Mouse (Mus musculus): ENCODE measurements at regions not wholly inside any gene's neighbourhood (a gene's known extent, or its start where the extent isn't known, plus 50 kb on each side); places are given as distances from the start of the nearest gene placed in this dataset.

- DNase-seq (ENCODE audit: inconsistent ontology term), result no peak
These were observed 647.3 kb upstream of the Pabpc4l start for GRCm38 (mm10) chr3:47095288-47095687.

- no peak for DNase-seq (ENCODE audit: inconsistent ontology term)
These were observed 603.5 kb upstream of the Pabpc4l start for GRCm38 (mm10) chr3:47051563-47051962.

GRCm38 (mm10) chr3:47025738-47026137, 577.7 kb upstream of the Pabpc4l start:
- no peak for DNase-seq (ENCODE audit: inconsistent ontology term)

- DNase-seq (ENCODE audit: inconsistent ontology term), result no peak
These were observed 571.3 kb upstream of the Pabpc4l start for GRCm38 (mm10) chr3:47019270-47019669.

- DNase-seq (ENCODE audit: inconsistent ontology term), result no peak
These were observed 570.5 kb upstream of the Pabpc4l start for GRCm38 (mm10) chr3:47018565-47018964.

GRCm38 (mm10) chr3:47010459-47010858, 562.4 kb upstream of the Pabpc4l start:
- DNase-seq (ENCODE audit: inconsistent ontology term), result no peak

- DNase-seq (ENCODE audit: inconsistent ontology term), result no peak
These were observed 550.9 kb upstream of the Pabpc4l start for GRCm38 (mm10) chr3:46998916-46999315.

GRCm38 (mm10) chr3:46970744-46971143, 522.7 kb upstream of the Pabpc4l start:
- DNase-seq (ENCODE audit: inconsistent ontology term), result no peak

GRCm38 (mm10) chr3:46970000-46970399, 522.0 kb upstream of the Pabpc4l start:
- DNase-seq (ENCODE audit: inconsistent ontology term), result no peak

GRCm38 (mm10) chr3:46951391-46951790, 503.4 kb upstream of the Pabpc4l start:
- no peak for DNase-seq (ENCODE audit: inconsistent ontology term)

GRCm38 (mm10) chr3:46937751-46938150, 489.7 kb upstream of the Pabpc4l start:
- peak; percentile 74 for DNase-seq (ENCODE audit: inconsistent ontology term)

GRCm38 (mm10) chr3:46891057-46891736, 443.2 kb upstream of the Pabpc4l start:
- DNase-seq (ENCODE audit: inconsistent ontology term), result no peak

GRCm38 (mm10) chr3:46875848-46876247, 427.8 kb upstream of the Pabpc4l start:
- DNase-seq (ENCODE audit: inconsistent ontology term), result no peak

- no peak for DNase-seq (ENCODE audit: inconsistent ontology term)
These were observed 422.9 kb upstream of the Pabpc4l start for GRCm38 (mm10) chr3:46870876-46871275.

GRCm38 (mm10) chr3:46869576-46870295, 421.7 kb upstream of the Pabpc4l start:
- DNase-seq (ENCODE audit: inconsistent ontology term), result no peak

GRCm38 (mm10) chr3:46848400-46848983, 400.5 kb upstream of the Pabpc4l start:
- DNase-seq (ENCODE audit: inconsistent ontology term), result no peak

- no peak for DNase-seq (ENCODE audit: inconsistent ontology term)
These were observed 380.7 kb upstream of the Pabpc4l start for GRCm38 (mm10) chr3:46828676-46829075.

Measured in Muller cell, postnatal 12 days (primary cell).